Mouse (Mus musculus) cortical plate, adult 2 months (tissue): ENCODE results near the gene Ptch2. TPM values are rescaled to one million over a fixed set of nuclear protein-coding genes. Genes with fewer than 3 reads are reported as not detected.

Experiments used
- H3K27ac ChIP-seq: fragments of 200-500 bp; 2 replicates; pipeline ENCODE4 v1.5.1; 2012; ENCODE audit warnings: low read length, control low read depth, inconsistent platforms; ENCODE audit not compliant: insufficient read depth
- H3K4me1 ChIP-seq: fragments of 200-500 bp; 2 replicates; pipeline ENCODE4 v1.6.1; 2011; ENCODE audit warnings: low read length; ENCODE audit not compliant: control insufficient read depth, insufficient read depth
- H3K4me3 ChIP-seq: fragments of 200-500 bp; 2 replicates; pipeline ENCODE4 v1.5.1; 2011; ENCODE audit warnings: mild to moderate bottlenecking, low read length, control low read depth; ENCODE audit not compliant: insufficient read depth
- CTCF ChIP-seq: fragments of 200-500 bp; IDR thresholded peaks from 2 replicates; pipeline ENCODE4 v1.5.1; 2011; ENCODE audit warnings: mild to moderate bottlenecking, control low read depth, low read length; ENCODE audit not compliant: insufficient read depth; ENCODE audit errors: extremely low read depth
- POLR2A ChIP-seq: fragments of 200-500 bp; IDR thresholded peaks from 2 replicates; pipeline ENCODE4 v1.6.1; 2011; ENCODE audit warnings: mild to moderate bottlenecking, low read length, control low read depth; ENCODE audit not compliant: insufficient read depth; ENCODE audit errors: extremely low read depth
- polyA plus RNA-seq: library from polyadenylated mRNA; depleted of rRNA; stranded (reverse); fragments of >200 nt; gene quantifications from 2 replicates; pipeline ENCODE4 v1.2.3, GENCODE M21; 2012

Gene Ptch2
- polyA plus RNA-seq, 1 experiment: 1.8 TPM

DNA sequence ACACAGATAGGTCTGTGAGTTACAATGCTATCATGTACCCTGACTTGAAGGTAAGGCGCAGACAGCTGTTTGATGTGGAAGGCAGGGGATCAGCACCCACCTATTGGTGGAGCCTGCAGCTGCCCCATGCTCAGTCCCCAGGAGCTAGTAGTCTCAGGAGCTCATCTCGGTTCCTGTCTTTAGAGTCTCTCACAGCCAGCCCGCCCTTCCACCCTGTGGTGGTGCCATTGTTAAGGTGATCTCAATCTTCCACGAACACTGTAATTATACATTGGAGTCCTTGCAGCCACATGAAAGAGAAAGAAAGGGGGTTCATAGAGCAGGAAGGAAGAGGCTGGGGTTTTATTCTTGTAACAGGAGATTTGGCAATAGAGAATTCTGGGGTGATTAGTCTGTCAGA is 4.2 kb downstream of the Ptch2 start:
- Histone ChIP-seq H3K4me1 (peaks cover 2% of the 10 kb centered on the region; the same call in 1 of the 2 replicates), H3K4me3 (no peak overlapping the region), H3K27ac (no peak overlapping the region)
- TF ChIP-seq CTCF: no peak

DNA sequence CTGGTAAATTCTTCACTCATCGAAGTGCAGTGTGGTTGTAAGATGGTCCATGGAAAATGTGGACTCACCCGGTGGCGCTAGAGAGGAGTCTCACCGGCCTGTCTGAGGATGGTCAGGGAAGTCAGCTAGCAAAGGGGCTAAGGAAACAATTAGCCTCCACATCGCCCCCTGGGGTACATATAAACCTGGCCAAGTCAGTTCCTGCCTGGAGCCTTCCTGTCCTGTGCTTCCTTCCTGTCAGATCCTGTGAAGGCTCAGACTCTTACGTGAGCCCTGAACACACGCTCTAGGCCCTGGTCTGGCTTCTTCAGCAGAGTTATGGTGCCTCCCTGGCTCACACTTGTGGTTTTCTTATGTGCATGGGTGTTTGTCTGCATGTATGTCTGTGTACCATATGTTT is 5.3 kb downstream of the Ptch2 start:
- no peak for TF ChIP-seq CTCF
- no peak for TF ChIP-seq POLR2A
- Histone ChIP-seq H3K4me1 (peaks cover 2% of the 10 kb centered on the region; the same call in 1 of the 2 replicates), H3K27ac (no peak overlapping the region), H3K4me3 (no peak overlapping the region)

DNA sequence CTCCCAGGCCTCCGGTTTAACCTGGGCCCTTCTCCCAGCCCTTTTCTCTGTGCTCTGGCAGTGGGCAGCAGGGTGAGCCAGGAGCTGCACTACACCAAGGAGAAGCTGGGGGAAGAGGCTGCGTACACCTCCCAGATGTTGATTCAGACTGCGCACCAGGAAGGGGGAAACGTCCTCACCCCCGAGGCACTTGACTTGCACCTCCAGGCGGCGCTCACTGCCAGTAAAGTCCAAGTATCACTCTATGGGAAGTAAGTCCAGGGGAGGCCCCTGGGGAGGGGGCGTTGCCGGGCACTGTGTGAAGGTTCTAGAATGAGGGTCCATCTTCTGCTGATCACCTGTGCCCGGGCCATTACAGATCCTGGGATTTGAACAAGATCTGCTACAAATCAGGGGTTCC is 8.8 kb downstream of the Ptch2 start:
- no peak overlapping the region for H3K27ac ChIP-seq
- TF ChIP-seq POLR2A (no peak), CTCF (no peak)
- no peaks in the 10 kb centered on the region for H3K4me1 ChIP-seq
- H3K4me3 ChIP-seq: no peak overlapping the region

DNA sequence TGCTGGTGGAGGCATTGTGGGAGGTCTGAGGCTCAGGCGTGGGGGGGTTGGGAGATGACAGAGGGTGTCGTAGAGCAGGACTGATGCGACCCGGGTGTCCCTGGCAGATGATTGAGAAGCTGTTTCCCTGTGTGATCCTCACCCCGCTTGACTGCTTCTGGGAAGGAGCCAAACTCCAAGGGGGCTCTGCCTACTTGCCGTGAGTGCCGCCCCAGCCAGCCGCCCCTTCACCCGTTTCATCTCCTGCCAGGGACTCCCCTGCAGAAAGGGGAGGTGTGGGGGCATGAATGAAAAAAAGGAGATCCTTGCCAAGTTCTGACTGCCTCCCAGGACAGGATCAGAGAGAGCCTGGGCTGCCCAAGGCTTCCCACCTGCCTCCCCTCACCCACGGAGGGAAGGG is 9.3 kb downstream of the Ptch2 start:
- TF ChIP-seq POLR2A (no peak), CTCF (no peak)
- no peaks in the 10 kb centered on the region for H3K4me1 ChIP-seq
- H3K4me3 ChIP-seq: no peak overlapping the region
- H3K27ac ChIP-seq: no peak overlapping the region

DNA sequence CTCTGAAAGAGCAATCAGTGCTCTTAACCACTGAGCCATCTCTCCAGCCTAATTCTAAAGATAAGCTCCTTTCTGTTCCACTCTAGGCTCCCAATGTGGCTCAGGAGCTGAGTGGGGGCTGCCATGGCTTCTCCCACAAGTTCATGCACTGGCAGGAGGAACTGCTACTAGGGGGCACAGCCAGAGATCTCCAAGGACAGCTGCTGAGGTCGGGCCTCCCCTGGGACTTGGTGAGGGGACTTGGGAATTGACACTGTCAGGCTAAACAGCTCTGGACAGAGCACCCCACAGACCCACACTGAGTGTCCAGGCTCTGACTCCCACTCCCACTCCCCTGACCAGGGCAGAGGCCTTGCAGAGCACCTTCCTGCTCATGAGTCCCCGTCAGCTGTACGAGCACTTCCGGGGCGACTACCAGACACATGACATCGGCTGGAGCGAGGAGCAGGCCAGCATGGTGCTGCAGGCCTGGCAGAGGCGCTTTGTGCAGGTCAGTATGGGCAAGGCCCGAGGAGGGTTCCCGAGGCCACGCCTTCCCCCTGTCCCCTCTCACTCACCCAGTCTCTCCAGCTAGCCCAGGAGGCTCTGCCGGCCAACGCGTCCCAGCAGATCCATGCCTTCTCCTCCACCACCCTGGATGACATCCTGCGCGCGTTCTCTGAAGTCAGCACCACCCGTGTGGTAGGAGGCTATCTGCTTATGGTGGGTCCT is 12.1 kb downstream of the Ptch2 start:
- no peaks in the 10 kb centered on the region for H3K4me1 ChIP-seq
- no peak for TF ChIP-seq CTCF
- no peak for TF ChIP-seq POLR2A
- H3K4me3 ChIP-seq: no peak overlapping the region
- H3K27ac ChIP-seq: no peak overlapping the region

DNA sequence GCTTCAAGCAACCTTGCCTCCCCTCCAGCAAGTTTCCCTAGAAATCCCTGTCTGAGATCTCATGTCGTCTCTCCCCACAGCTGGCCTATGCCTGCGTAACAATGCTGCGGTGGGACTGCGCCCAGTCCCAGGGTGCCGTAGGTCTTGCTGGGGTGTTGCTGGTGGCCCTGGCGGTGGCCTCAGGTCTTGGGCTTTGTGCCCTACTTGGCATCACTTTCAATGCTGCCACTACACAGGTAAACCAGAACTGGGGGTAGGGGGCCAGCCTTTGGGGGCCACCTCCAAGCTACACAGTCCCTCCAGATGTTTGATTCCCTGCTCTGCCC is 12.6 kb downstream of the Ptch2 start:
- Histone ChIP-seq H3K4me1 (no peaks in the 10 kb centered on the region), H3K27ac (no peak overlapping the region), H3K4me3 (no peak overlapping the region)
- no peak for TF ChIP-seq POLR2A
- no peak for TF ChIP-seq CTCF

DNA sequence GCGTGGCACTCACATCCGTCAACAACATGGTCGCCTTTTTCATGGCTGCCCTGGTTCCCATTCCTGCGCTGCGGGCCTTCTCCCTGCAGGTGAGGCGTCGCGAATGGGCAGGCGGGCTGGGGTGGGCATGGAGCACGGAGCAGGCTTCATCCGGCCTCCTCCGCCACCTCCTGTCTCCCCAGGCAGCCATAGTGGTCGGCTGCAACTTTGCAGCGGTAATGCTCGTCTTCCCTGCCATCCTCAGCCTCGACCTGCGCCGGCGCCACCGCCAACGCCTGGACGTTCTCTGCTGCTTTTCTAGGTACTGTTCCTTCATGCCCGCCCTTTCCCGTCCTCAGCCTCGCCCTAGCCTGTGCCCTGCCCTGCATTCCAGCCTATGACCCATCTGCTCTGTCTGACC is 13.5 kb downstream of the Ptch2 start:
- TF ChIP-seq CTCF (no peak), POLR2A (no peak)
- H3K4me3 ChIP-seq: no peak overlapping the region
- no peak overlapping the region for H3K27ac ChIP-seq
- no peaks in the 10 kb centered on the region for H3K4me1 ChIP-seq

DNA sequence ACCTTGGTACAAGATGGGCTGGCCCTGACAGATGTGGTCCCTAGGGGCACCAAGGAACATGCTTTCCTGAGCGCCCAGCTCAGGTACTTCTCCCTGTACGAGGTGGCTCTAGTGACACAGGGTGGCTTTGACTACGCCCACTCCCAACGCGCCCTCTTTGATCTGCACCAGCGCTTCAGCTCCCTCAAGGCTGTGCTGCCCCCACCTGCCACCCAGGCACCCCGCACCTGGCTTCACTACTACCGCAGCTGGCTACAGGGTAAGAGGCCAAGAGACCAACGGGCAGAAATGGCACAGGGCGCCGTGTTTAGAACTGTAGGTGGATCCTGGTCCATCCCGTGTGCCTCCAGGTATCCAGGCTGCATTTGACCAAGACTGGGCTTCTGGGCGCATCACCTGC is 14.4 kb downstream of the Ptch2 start:
- no peak for TF ChIP-seq CTCF
- no peak for TF ChIP-seq POLR2A
- Histone ChIP-seq H3K27ac (no peak overlapping the region), H3K4me1 (no peaks in the 10 kb centered on the region), H3K4me3 (no peak overlapping the region)

DNA sequence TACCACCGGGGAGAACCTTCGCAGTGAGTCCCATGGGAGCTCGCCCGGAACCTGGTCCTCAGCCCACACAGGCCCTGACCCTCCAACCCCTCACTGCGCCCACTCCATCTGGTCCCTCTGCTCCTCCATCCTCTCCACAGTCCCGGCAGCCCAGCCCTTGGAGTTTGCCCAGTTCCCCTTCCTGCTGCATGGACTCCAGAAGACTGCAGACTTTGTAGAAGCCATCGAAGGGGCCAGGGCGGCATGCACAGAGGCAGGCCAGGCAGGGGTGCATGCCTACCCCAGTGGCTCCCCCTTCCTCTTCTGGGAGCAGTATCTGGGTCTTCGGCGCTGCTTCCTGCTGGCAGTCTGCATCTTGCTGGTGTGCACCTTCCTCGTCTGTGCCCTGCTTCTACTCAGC is 15.1 kb downstream of the Ptch2 start:
- TF ChIP-seq CTCF (no peak), POLR2A (no peak)
- H3K27ac ChIP-seq: no peak overlapping the region
- no peaks in the 10 kb centered on the region for H3K4me1 ChIP-seq
- H3K4me3 ChIP-seq: no peak overlapping the region

DNA sequence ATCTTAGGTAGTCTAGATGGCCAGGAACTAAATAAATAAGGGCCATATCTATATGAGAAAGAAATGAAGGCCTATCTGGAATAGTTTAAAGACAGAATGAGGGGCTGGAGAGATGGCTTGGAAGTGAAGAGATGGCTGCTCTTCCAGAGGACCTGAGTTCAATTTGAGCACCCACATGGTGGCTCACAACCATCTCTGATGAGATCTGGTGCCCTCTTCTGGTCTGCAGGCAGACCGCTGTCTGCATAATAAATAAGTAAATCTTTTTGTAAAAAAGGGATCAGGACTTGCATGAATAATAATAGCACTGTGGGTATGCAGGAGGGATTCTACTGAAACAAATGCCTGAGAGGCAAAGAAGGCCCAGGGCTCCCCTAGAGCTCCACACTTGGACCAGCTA is 17.4 kb downstream of the Ptch2 start:
- no peak for TF ChIP-seq CTCF
- TF ChIP-seq POLR2A: no peak
- no peak overlapping the region for H3K4me3 ChIP-seq
- no peaks in the 10 kb centered on the region for H3K4me1 ChIP-seq
- H3K27ac ChIP-seq: no peak overlapping the region

DNA sequence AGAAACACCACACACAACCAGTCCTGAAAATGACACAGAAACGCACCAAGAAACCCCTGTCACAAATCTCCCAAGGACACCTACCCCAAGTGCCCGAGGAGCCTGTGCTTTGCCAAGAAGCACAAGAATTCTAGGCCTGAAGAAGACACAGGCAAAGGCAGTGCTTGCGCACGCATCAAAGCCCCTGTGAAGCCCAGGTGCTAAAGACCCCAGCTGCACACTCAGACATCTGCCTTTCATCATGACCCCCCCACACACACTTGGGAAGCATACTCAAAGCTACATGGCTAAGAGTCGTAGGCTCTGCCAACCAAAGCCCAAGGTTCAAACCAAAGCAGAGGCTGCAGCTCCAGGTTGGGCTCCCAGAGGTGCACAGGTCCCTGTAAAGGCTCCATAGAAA is 19.7 kb downstream of the Ptch2 start:
- Histone ChIP-seq H3K27ac (no peak overlapping the region), H3K4me1 (no peaks in the 10 kb centered on the region), H3K4me3 (no peak overlapping the region)
- TF ChIP-seq CTCF: no peak
